1 mouse cellular context compared by ENCODE assay signal in genomic region chr8:123786644-123787043, GRCm38 (mm10).
TF ChIP-seq lines count a peak whose summit lies in the region.

No protein-coding gene starts in this region.

TF ChIP-seq in MEL, 35 proteins besides CTCF, POLR2A, EP300 and RAD21 (continued from another document):
- no peak for TF ChIP-seq UBTF (IDR thresholded peaks at IDR 0.05; ENCODE audit: borderline replicate concordance, insufficient read depth, low read depth, low read length)
- no peak for TF ChIP-seq ZMIZ1 (IDR thresholded peaks at IDR 0.05; ENCODE audit: low read depth, low read length)
TF ChIP-seq in MEL: peak in this region for 2.
